Mouse (Mus musculus) forebrain, embryonic 15.5 days (tissue): ENCODE measurements around the gene Mob4. TPM values are rescaled to one million over a fixed set of nuclear protein-coding genes. Genes with fewer than 3 reads are reported as not detected.

Experiments used
- ATAC-seq: fragments of 200-750 bp; cut with Nextera tagmentation; replicated peaks from 2 replicates; pipeline ENCODE4 v1.8.0; 2017; ENCODE audit warnings: mild to moderate bottlenecking, moderate TSS enrichment, moderate library complexity
- H3K27ac ChIP-seq: fragments of 300-500 bp; sonication (generic); replicated peaks from 2 replicates; pipeline ENCODE4 v1.5.1; 2015; ENCODE audit warnings: mild to moderate bottlenecking, inconsistent platforms
- H3K27me3 ChIP-seq: fragments of 300-500 bp; sonication (generic); 2 replicates; pipeline ENCODE4 v1.6.1; 2015; ENCODE audit warnings: inconsistent platforms
- H3K36me3 ChIP-seq: fragments of 300-500 bp; sonication (generic); 2 replicates; pipeline ENCODE4 v1.6.1; 2015; ENCODE audit warnings: mild to moderate bottlenecking, inconsistent platforms
- H3K4me1 ChIP-seq: fragments of 300-500 bp; sonication (generic); 2 replicates; pipeline ENCODE4 v1.6.1; 2015; ENCODE audit warnings: inconsistent platforms
- H3K4me2 ChIP-seq: fragments of 300-500 bp; sonication (generic); replicated peaks from 2 replicates; pipeline ENCODE4 v1.6.1; 2015; ENCODE audit warnings: mild to moderate bottlenecking, inconsistent platforms
- H3K4me3 ChIP-seq: fragments of 300-500 bp; sonication (generic); 2 replicates; pipeline ENCODE4 v1.5.1; 2015; ENCODE audit warnings: mild to moderate bottlenecking, inconsistent platforms
- H3K9ac ChIP-seq: fragments of 300-500 bp; sonication (generic); replicated peaks from 2 replicates; pipeline ENCODE4 v1.6.1; 2015; ENCODE audit warnings: mild to moderate bottlenecking, inconsistent platforms
- H3K9me3 ChIP-seq: fragments of 300-500 bp; sonication (generic); 2 replicates; pipeline ENCODE4 v1.6.1; 2016; ENCODE audit warnings: inconsistent platforms
- WGBS: fragments of 180-500 bp; shearing (Covaris S2); methylation state at CpG from one replicate; pipeline ENCODE4 v1.1.7; 2015; ENCODE audit warnings: mixed read lengths; 5-methylcytosine and 5-hydroxymethylcytosine counted together
- polyA plus RNA-seq: library from polyadenylated mRNA; unstranded; fragments of >200 nt; fragmentation: Nextera tagmentation; extraction: Ambion mirVana; gene quantifications from 2 replicates; pipeline ENCODE4 v1.2.1, GENCODE M21; 2015

Gene Mob4
- polyA plus RNA-seq: 175 and 182 TPM in 2 replicates

- ATAC-seq: peak; percentile 98
- Histone ChIP-seq H3K27ac (peak within 1 kb of the TSS; percentile 97), H3K27me3 (no peaks in the 10 kb centered on the region), H3K4me3 (peak within 1 kb of the TSS; percentile 77), H3K9ac (peak within 1 kb of the TSS; percentile 98), H3K9me3 (no peaks in the 10 kb centered on the region), H3K4me2 (peak within 1 kb of the TSS; percentile 64), H3K36me3 (no peaks in the 10 kb centered on the region), H3K4me1 (peaks cover 14% of the 10 kb centered on the region)
- under 1% methylated on average over 37 of the region's 42 CpGs for WGBS
Observed at GRCm38 (mm10) chr1:55130943-55131401, at the start of gene Mob4. Gene Mob4, plus strand, starts transcription at chr1:55131231.

GRCm38 (mm10) chr1:55082106-55082505, 48.9 kb upstream of the Mob4 start:
- Histone ChIP-seq H3K36me3 (peaks cover 68% of the 10 kb centered on the region), H3K9me3 (no peaks in the 10 kb centered on the region)
- 75% methylated on average over 1 of the region's 1 CpGs for WGBS

GRCm38 (mm10) chr1:55085781-55086366, 45.2 kb upstream of the Mob4 start:
- Histone ChIP-seq H3K36me3 (peaks cover 43% of the 10 kb centered on the region), H3K9ac (no peak overlapping the region), H3K4me2 (peak overlapping the region; percentile 91), H3K27ac (no peak overlapping the region), H3K4me1 (peaks cover 42% of the 10 kb centered on the region), H3K27me3 (no peaks in the 10 kb centered on the region), H3K4me3 (peak overlapping the region; percentile 100), H3K9me3 (no peaks in the 10 kb centered on the region)
- 54% methylated on average over 7 of the region's 7 CpGs for WGBS
- ATAC-seq: no peak

More at GRCm38 (mm10) chr1:55082106-55082505, 48.9 kb upstream of the Mob4 start:
- Histone ChIP-seq H3K4me1 (peaks cover 25% of the 10 kb centered on the region), H3K27ac (no peak overlapping the region), H3K4me2 (no peak overlapping the region), H3K27me3 (no peaks in the 10 kb centered on the region), H3K4me3 (no peak overlapping the region), H3K9ac (no peak overlapping the region)
- ATAC-seq: no peak

- H3K4me1 ChIP-seq: peaks cover 42% of the 10 kb centered on the region
- H3K27me3 ChIP-seq: no peaks in the 10 kb centered on the region
- H3K4me2 ChIP-seq: peak overlapping the region; percentile 91
- H3K27ac ChIP-seq: peak overlapping the region; percentile 96
- WGBS: 1% methylated on average over 13 of the region's 13 CpGs
- peak overlapping the region; percentile 99 for H3K9ac ChIP-seq
- no peaks in the 10 kb centered on the region for H3K9me3 ChIP-seq
- ATAC-seq: no peak
- peak overlapping the region; percentile 100 for H3K4me3 ChIP-seq
- peaks cover 40% of the 10 kb centered on the region for H3K36me3 ChIP-seq
Observed at GRCm38 (mm10) chr1:55086868-55087400, 44.1 kb upstream of the Mob4 start.

GRCm38 (mm10) chr1:55087401-55087904, 43.6 kb upstream of the Mob4 start:
- Histone ChIP-seq H3K4me1 (peaks cover 42% of the 10 kb centered on the region), H3K9me3 (no peaks in the 10 kb centered on the region), H3K4me2 (peak overlapping the region; percentile 91), H3K27me3 (no peaks in the 10 kb centered on the region), H3K27ac (peak overlapping the region; percentile 96), H3K4me3 (peak overlapping the region; percentile 100), H3K9ac (peak overlapping the region; percentile 99), H3K36me3 (peaks cover 40% of the 10 kb centered on the region)
- peak; percentile 83 for ATAC-seq
- WGBS: under 1% methylated on average over 54 of the region's 57 CpGs

- Histone ChIP-seq H3K4me3 (peak within 1 kb of the TSS; percentile 100), H3K36me3 (peaks cover 39% of the 10 kb centered on the region), H3K27me3 (no peaks in the 10 kb centered on the region), H3K27ac (peak within 1 kb of the TSS; percentile 96), H3K4me2 (peak within 1 kb of the TSS; percentile 91), H3K4me1 (peaks cover 42% of the 10 kb centered on the region), H3K9ac (peak within 1 kb of the TSS; percentile 99), H3K9me3 (no peaks in the 10 kb centered on the region)
- WGBS: 1% methylated on average over 73 of the region's 76 CpGs
- ATAC-seq: peak; percentile 96
Observed at GRCm38 (mm10) chr1:55087932-55088610, 43.0 kb upstream of the Mob4 start, which contains the start of the genes Hspe1 and Hspd1. Gene Hspe1, plus strand, starts transcription at chr1:55088132. Gene Hspd1, minus strand, starts transcription at chr1:55088243.

- Histone ChIP-seq H3K9ac (peak overlapping the region; percentile 99), H3K4me3 (peak overlapping the region; percentile 100), H3K36me3 (peaks cover 38% of the 10 kb centered on the region), H3K4me1 (peaks cover 42% of the 10 kb centered on the region), H3K27me3 (no peaks in the 10 kb centered on the region), H3K4me2 (peak overlapping the region; percentile 91), H3K9me3 (no peaks in the 10 kb centered on the region), H3K27ac (peak overlapping the region; percentile 96)
- ATAC-seq: no peak
- WGBS: 8% methylated on average over 16 of the region's 16 CpGs
Observed at GRCm38 (mm10) chr1:55088611-55089497, 42.2 kb upstream of the Mob4 start.

GRCm38 (mm10) chr1:55089498-55090064, 41.5 kb upstream of the Mob4 start:
- H3K4me3 ChIP-seq: peak overlapping the region; percentile 100
- peaks cover 35% of the 10 kb centered on the region for H3K4me1 ChIP-seq
- WGBS: 87% methylated on average over 5 of the region's 5 CpGs

GRCm38 (mm10) chr1:55092056-55092455, 39.0 kb upstream of the Mob4 start:
- WGBS: 87% methylated on average over 2 of the region's 2 CpGs
- H3K27ac ChIP-seq: no peak overlapping the region
- H3K4me3 ChIP-seq: no peak overlapping the region
- no peak for ATAC-seq
- no peak overlapping the region for H3K9ac ChIP-seq
- H3K4me1 ChIP-seq: peaks cover 18% of the 10 kb centered on the region
- H3K4me2 ChIP-seq: no peak overlapping the region
- H3K27me3 ChIP-seq: no peaks in the 10 kb centered on the region
- no peaks in the 10 kb centered on the region for H3K9me3 ChIP-seq
- H3K36me3 ChIP-seq: peaks cover 31% of the 10 kb centered on the region

More at GRCm38 (mm10) chr1:55089498-55090064, 41.5 kb upstream of the Mob4 start:
- ATAC-seq: no peak
- Histone ChIP-seq H3K27ac (no peak overlapping the region), H3K4me2 (peak overlapping the region; percentile 91), H3K27me3 (no peaks in the 10 kb centered on the region), H3K9me3 (no peaks in the 10 kb centered on the region), H3K36me3 (peaks cover 33% of the 10 kb centered on the region), H3K9ac (0 out of 2 replicates have a peak overlapping the region, but pooled peaks have one; percentile 99)

- no peak for ATAC-seq
Observed at GRCm38 (mm10) chr1:55092469-55092868, 38.6 kb upstream of the Mob4 start.

More at GRCm38 (mm10) chr1:55092469-55092868, 38.6 kb upstream of the Mob4 start:
- Histone ChIP-seq H3K36me3 (peaks cover 31% of the 10 kb centered on the region), H3K4me3 (no peak overlapping the region), H3K27me3 (no peaks in the 10 kb centered on the region), H3K9ac (no peak overlapping the region), H3K4me2 (no peak overlapping the region), H3K27ac (no peak overlapping the region), H3K9me3 (no peaks in the 10 kb centered on the region), H3K4me1 (peaks cover 17% of the 10 kb centered on the region)
- 84% methylated on average over 1 of the region's 1 CpGs for WGBS
